Mouse (Mus musculus): ENCODE measurements around the gene Slc44a4.
"Not testable (repeated sequence)": the region's sequence is repeated elsewhere in the genome, so short reads cannot be mapped to it uniquely, and the experiment has no call there.

- TF ChIP-seq CTCF (IDR thresholded peaks at IDR 0.05; ENCODE audit: borderline replicate concordance, extremely low read depth, insufficient read depth, insufficient read length); POLR2A (IDR thresholded peaks at IDR 0.05; ENCODE audit: borderline replicate concordance, extremely low read depth, insufficient read depth, insufficient read length, poor library complexity, severe bottlenecking): not testable (repeated sequence)
Observed at GRCm38 (mm10) chr17:34957291-34957690, 43.0 kb downstream of the Slc44a4 start.

All from brain, embryonic 14.5 days (tissue).